ENCODE assay signal across 35 mouse cellular contexts in genomic region chr6:103236896-103237295, GRCm38 (mm10).
"Had no signal": no experiment of that assay in that cellular context is flagged by ENCODE, and none has a peak within 500 bp of the region (broad histone marks: within the 10 kb centered on the region; RNA-seq: fewer than 3 reads in every experiment).

No protein-coding gene starts in this region.

- H3K9me3 ChIP-seq: heart, embryonic 10.5 days; heart, embryonic 12.5 days; heart, embryonic 13.5 days; heart, embryonic 15.5 days; hindbrain, embryonic 10.5 days; hindbrain, embryonic 12.5 days; hindbrain, embryonic 13.5 days; hindbrain, embryonic 15.5 days; intestine, embryonic 15.5 days; kidney, embryonic 15.5 days had no signal

- H3K4me3 ChIP-seq: heart, embryonic 10.5 days; heart, embryonic 12.5 days; heart, embryonic 13.5 days; heart, embryonic 15.5 days; hindbrain, embryonic 10.5 days; hindbrain, embryonic 12.5 days; hindbrain, embryonic 13.5 days; hindbrain, embryonic 15.5 days; intestine, embryonic 15.5 days; kidney, embryonic 15.5 days; layer of hippocampus, adult 2 months had no signal

- H3K36me3 ChIP-seq: heart, embryonic 10.5 days; heart, embryonic 12.5 days; heart, embryonic 13.5 days; heart, embryonic 15.5 days; hindbrain, embryonic 10.5 days; hindbrain, embryonic 12.5 days; hindbrain, embryonic 13.5 days; hindbrain, embryonic 15.5 days; intestine, embryonic 15.5 days; kidney, embryonic 15.5 days had no signal

- H3K4me2 ChIP-seq: heart, embryonic 11.5 days; heart, embryonic 12.5 days; heart, embryonic 13.5 days; heart, embryonic 15.5 days; hindbrain, embryonic 12.5 days; hindbrain, embryonic 13.5 days; hindbrain, embryonic 14.5 days; hindbrain, embryonic 15.5 days; intestine, embryonic 15.5 days; kidney, embryonic 15.5 days had no signal

- ATAC-seq: hindbrain, embryonic 16.5 days; hindbrain, postnatal 0 days; inflammation-experienced regulatory T-cells, adult 6 months; intestine, embryonic 15.5 days; intestine, embryonic 16.5 days; intestine, postnatal 0 days had no signal

- H3K27ac ChIP-seq: heart, embryonic 10.5 days; heart, embryonic 13.5 days; heart, embryonic 15.5 days; hindbrain, embryonic 10.5 days; hindbrain, embryonic 12.5 days; hindbrain, embryonic 13.5 days; hindbrain, embryonic 14.5 days; hindbrain, embryonic 15.5 days; hindbrain, postnatal 0 days; intestine, embryonic 15.5 days; kidney, embryonic 15.5 days; kidney, postnatal 0 days; layer of hippocampus, adult 2 months had no signal

- DNase-seq: heart, postnatal 10 days; heart, postnatal 14 days; heart, postnatal 36 days; heart, postnatal 4 days; kidney, adult 11 months; kidney, adult 18-20 months; kidney, adult 2 months; kidney, adult 8-10 months; kidney, adult 9 months; kidney, postnatal 10 days; kidney, postnatal 14 days; kidney, postnatal 25 days; kidney, postnatal 36 days; kidney, postnatal 4 days; layer of hippocampus, adult 9-11 months; layer of hippocampus, postnatal 36 days had no signal

- H3K4me1 ChIP-seq: heart, embryonic 10.5 days; heart, embryonic 12.5 days; heart, embryonic 13.5 days; heart, embryonic 15.5 days; hindbrain, embryonic 10.5 days; hindbrain, embryonic 12.5 days; hindbrain, embryonic 13.5 days; hindbrain, embryonic 15.5 days; intestine, embryonic 15.5 days; kidney, embryonic 15.5 days had no signal

- H3K27me3 ChIP-seq: heart, embryonic 12.5 days; heart, embryonic 13.5 days; heart, embryonic 15.5 days; hindbrain, embryonic 12.5 days; hindbrain, embryonic 13.5 days; hindbrain, embryonic 15.5 days; intestine, embryonic 15.5 days; kidney, embryonic 15.5 days had no signal

- H3K9ac ChIP-seq: heart, embryonic 12.5 days; heart, embryonic 13.5 days; heart, embryonic 15.5 days; hindbrain, embryonic 12.5 days; hindbrain, embryonic 13.5 days; hindbrain, embryonic 14.5 days; hindbrain, embryonic 15.5 days; intestine, embryonic 15.5 days; kidney, embryonic 15.5 days had no signal
